Mouse (Mus musculus): ENCODE measurements around the gene Chmp2a.

DNA sequence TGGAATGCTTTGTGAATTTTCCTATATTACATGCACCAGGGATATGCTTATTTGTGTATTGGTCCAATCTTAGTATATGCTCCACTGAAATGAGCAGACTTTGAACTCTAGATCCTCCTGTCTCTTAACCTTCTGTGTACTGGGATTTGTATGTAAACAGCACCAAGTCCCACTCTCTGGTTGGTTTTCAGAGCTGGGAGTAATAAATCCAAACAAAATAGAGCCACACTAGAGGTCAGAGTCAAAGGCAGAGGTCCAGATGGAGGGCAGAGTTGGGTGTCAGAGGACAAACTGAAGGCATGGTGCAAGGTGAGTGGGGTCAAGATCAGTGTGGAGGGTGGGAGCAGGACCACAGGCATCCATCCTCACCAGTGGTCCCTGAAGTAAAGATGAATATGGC, 38.7 kb downstream of the Chmp2a start:
- TF ChIP-seq POLR2A (IDR thresholded peaks at IDR 0.05; ENCODE audit: borderline replicate concordance, control insufficient read depth, low read depth, low read length): no peak
- no peak for TF ChIP-seq CTCF (IDR thresholded peaks at IDR 0.05; ENCODE audit: control insufficient read depth, insufficient read depth, low read length)

Data from bone marrow, adult 2 months (tissue).